Mouse (Mus musculus) ES-E14 (cell line): Measurements from ENCODE around the gene Olfr1396. TPM values are rescaled to one million over a fixed set of nuclear protein-coding genes. Genes with fewer than 3 reads are reported as not detected.

Source experiments
- DNase-seq: peaks from one replicate; pipeline ENCODE4 v3.0.0-alpha.2; 2013; ENCODE audit warnings: low read depth, low spot score
- H3K27ac ChIP-seq: 2 replicates; pipeline ENCODE4 v1.5.1; 2012; ENCODE audit warnings: low read depth, mild to moderate bottlenecking, low read length, moderate library complexity, mixed read lengths; ENCODE audit not compliant: poor library complexity, insufficient read depth, severe bottlenecking
- H3K36me3 ChIP-seq: 2 replicates; pipeline ENCODE4 v1.6.1; 2012; ENCODE audit warnings: mild to moderate bottlenecking, low read length, moderate library complexity, mixed read lengths; ENCODE audit not compliant: control insufficient read depth, poor library complexity, insufficient read depth, severe bottlenecking
- H3K4me1 ChIP-seq, 2 experiments: fragments of 150-350 bp in 1 of 2; sonication (generic) in 1 of 2; 2 replicates each; pipeline ENCODE4 v1.6.1; 2012; ENCODE audit warnings: low read length in 2 of 2, mild to moderate bottlenecking in 1 of 2, mixed read lengths in 1 of 2; ENCODE audit not compliant: control insufficient read depth in 2 of 2, insufficient read depth in 2 of 2, poor library complexity in 1 of 2
- H3K4me3 ChIP-seq, 2 experiments: fragments of 150-350 bp in 1 of 2; sonication (generic) in 1 of 2; 2 replicates each; pipeline ENCODE4 v1.5.1; 2012; ENCODE audit warnings: low read length in 2 of 2, low read depth in 1 of 2, mild to moderate bottlenecking in 1 of 2, mixed read lengths in 1 of 2; ENCODE audit not compliant: insufficient read depth in 1 of 2, poor library complexity in 1 of 2, severe bottlenecking in 1 of 2
- H3K9ac ChIP-seq: 2 replicates; pipeline ENCODE4 v1.6.1; 2012; ENCODE audit warnings: low read depth, mild to moderate bottlenecking, low read length, mixed read lengths; ENCODE audit not compliant: poor library complexity, insufficient read depth, severe bottlenecking
- H3K9me3 ChIP-seq: fragments of 150-350 bp; sonication (generic); 2 replicates; pipeline ENCODE4 v1.6.1; 2012; ENCODE audit warnings: low read depth, mild to moderate bottlenecking, low read length; ENCODE audit not compliant: control insufficient read depth, insufficient read depth
- CHD2 ChIP-seq: IDR thresholded peaks from 2 replicates; pipeline ENCODE4 v1.6.1; 2014; ENCODE audit warnings: mild to moderate bottlenecking, low read depth, low read length, inconsistent platforms
- HCFC1 ChIP-seq: IDR thresholded peaks from 2 replicates; pipeline ENCODE4 v1.6.1; 2012; ENCODE audit warnings: low read length, inconsistent platforms, borderline replicate concordance; ENCODE audit not compliant: insufficient read depth
- MAFK ChIP-seq: IDR thresholded peaks from 2 replicates; pipeline ENCODE4 v1.6.1; 2014; ENCODE audit warnings: mild to moderate bottlenecking, low read depth, low read length, inconsistent platforms; ENCODE audit not compliant: insufficient read depth
- ZC3H11A ChIP-seq: IDR thresholded peaks from 2 replicates; pipeline ENCODE4 v1.6.1; 2012; ENCODE audit warnings: low read depth, mild to moderate bottlenecking, inconsistent platforms, low read length, borderline replicate concordance
- ZNF384 ChIP-seq: IDR thresholded peaks from 2 replicates; pipeline ENCODE4 v1.6.1; 2012; ENCODE audit warnings: low read depth, low read length, inconsistent platforms
- in situ Hi-C, 2 experiments: fragments of 600-800 bp; cut with MboI; formaldehyde crosslinking; loops; one replicate each; pipeline ENCODE4 v1.15.1; 2025; ENCODE audit warnings: low sequenced_read_pairs in 2 of 2, inconsistent platforms in 1 of 2; ENCODE audit not compliant: unreplicated experiment in 2 of 2
- total RNA-seq: library from RNA; depleted of rRNA; stranded (reverse); fragments of 300-350 nt; gene quantifications from 2 replicates; pipeline ENCODE4 v1.2.3, GENCODE M21; 2012

The Olfr1396 gene
- total RNA-seq, 1 experiment, result not detected

DNA sequence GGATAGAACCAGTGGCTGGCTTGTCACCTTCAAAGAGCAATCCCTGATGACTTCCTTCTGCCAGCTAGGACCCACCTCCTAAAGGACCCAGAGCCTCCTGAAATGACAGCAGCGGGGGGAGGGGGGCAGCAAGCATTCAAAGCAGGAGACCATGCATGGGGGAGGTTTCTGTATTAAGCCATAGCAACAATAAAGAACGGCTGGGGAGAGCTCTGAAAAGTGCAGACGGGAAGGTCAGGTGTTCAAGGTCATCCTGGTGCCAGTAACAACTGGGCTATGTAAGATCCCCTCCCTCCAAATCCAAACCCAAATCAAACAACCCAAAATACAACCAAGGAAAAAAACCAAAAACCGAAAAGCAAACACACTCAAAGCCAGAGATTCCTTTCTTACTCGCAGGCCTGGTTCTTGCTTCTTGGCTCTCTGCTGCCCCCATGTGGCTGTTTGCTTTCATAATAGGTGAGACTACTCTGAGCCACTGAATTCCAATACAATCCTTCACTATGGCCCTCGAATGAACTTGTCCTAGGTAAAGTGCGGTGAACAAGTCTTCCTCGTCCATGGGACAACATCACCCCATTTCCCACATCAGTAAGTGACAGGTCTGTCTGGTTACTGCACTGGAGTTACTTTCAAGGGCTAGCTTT is 11.5 kb downstream of the Olfr1396 start:
- no peak overlapping the region for H3K27ac ChIP-seq
- in situ Hi-C loops, result loop anchor here in 1 of 2 experiments (10.0 kb wide), 1 partner anchor 328 kb away; no protein-coding TSS in a partner anchor
- peak; percentile 88 for DNase-seq
- TF ChIP-seq ZC3H11A (peak; percentile 88), CHD2 (no peak)
- no peaks in the 10 kb centered on the region for H3K4me1 ChIP-seq
- H3K9ac ChIP-seq, result no peak overlapping the region
- no peaks in the 10 kb centered on the region for H3K36me3 ChIP-seq
- no peak overlapping the region for H3K4me3 ChIP-seq
- H3K9me3 ChIP-seq, result no peaks in the 10 kb centered on the region

GRCm38 (mm10) chr11:49101500-49101899 is 13.2 kb downstream of the Olfr1396 start:
- DNase-seq, result no peak
- Histone ChIP-seq H3K9ac (no peak overlapping the region), H3K36me3 (no peaks in the 10 kb centered on the region), H3K4me1 (no peaks in the 10 kb centered on the region), H3K27ac (no peak overlapping the region), H3K4me3 (no peak overlapping the region), H3K9me3 (no peaks in the 10 kb centered on the region)
- in situ Hi-C loops, result loop anchor here in 1 of 2 experiments (10.0 kb wide), 1 partner anchor 327 kb away; no protein-coding TSS in a partner anchor
- TF ChIP-seq HCFC1 (no peak), MAFK (no peak), ZNF384 (no peak), CHD2 (no peak), ZC3H11A (no peak)

DNA sequence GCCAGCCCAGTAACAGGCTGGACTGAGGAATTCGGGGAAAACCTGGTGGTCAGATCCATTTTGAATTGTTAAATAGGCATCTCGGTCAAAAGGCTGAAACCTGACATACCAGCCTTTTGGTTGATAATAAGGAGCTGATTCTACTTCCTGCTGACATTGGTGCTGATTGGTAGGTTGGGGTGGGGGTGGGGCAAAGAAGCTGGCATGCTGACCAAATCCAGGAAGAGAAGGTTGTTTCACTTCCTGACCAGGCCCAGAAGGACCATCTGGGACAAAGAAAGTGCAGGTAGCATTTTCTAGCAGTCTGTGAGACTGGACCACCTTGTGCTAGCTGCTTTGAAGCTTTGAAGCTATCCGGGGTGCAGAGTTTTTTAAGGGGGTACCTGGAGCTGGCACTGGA is 14.3 kb downstream of the Olfr1396 start:
- Histone ChIP-seq H3K9ac (no peak overlapping the region), H3K9me3 (no peaks in the 10 kb centered on the region), H3K4me3 (no peak overlapping the region), H3K27ac (no peak overlapping the region), H3K36me3 (no peaks in the 10 kb centered on the region), H3K4me1 (no peaks in the 10 kb centered on the region)
- in situ Hi-C loops, result loop anchor here in 1 of 2 experiments (10.0 kb wide), 1 partner anchor 326 kb away; no protein-coding TSS in a partner anchor
- DNase-seq, result no peak
- TF ChIP-seq HCFC1 (no peak), ZC3H11A (no peak)

DNA sequence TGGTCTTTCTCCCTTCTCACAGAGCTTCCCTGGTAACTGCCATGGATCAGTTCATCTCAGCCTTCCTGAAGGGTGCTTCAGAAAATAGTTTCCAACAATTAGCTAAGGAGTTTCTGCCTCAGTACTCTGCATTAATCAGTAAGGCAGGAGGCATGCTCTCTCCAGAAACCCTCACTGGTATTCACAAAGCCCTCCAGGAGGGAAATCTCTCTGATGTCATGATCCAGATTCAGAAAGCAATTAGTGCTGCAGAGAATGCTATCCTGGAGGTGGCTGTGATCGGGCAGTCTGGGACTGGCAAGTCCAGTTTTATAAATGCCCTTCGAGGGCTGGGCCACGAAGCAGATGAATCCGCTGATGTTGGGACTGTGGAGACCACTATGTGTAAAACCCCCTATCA is 19.3 kb downstream of the Olfr1396 start:
- no peaks in the 10 kb centered on the region for H3K9me3 ChIP-seq
- H3K4me1 ChIP-seq, result no peaks in the 10 kb centered on the region
- no peak overlapping the region for H3K27ac ChIP-seq
- TF ChIP-seq ZNF384, result no peak
- TF ChIP-seq MAFK, result no peak
- TF ChIP-seq ZC3H11A, result no peak
- no peak for TF ChIP-seq HCFC1
- no peak for TF ChIP-seq CHD2
- no peak for DNase-seq
- H3K9ac ChIP-seq, result no peak overlapping the region
- in situ Hi-C loops, result loop anchor here in 1 of 2 experiments (5.0 kb wide), 1 partner anchor 223 kb away; the partner anchor contains the start of gene Irgm1
- no peaks in the 10 kb centered on the region for H3K36me3 ChIP-seq
- no peak overlapping the region for H3K4me3 ChIP-seq
